Mouse (Mus musculus) small intestine, adult 2 months (tissue): ENCODE measurements around the gene Gm11541. TPM values are rescaled to one million over a fixed set of nuclear protein-coding genes. Genes with fewer than 3 reads are reported as not detected.
A peak's percentile ranks its signal among the peaks of the same experiment; 100 is the strongest.

Experiments
- H3K27ac ChIP-seq: fragments of 200-500 bp; 2 replicates; pipeline ENCODE4 v1.5.1; 2012; ENCODE audit warnings: low read depth, low read length, control low read depth, inconsistent platforms; ENCODE audit not compliant: insufficient read depth
- H3K27me3 ChIP-seq: fragments of 200-500 bp; 2 replicates; pipeline ENCODE4 v1.6.1; 2012; ENCODE audit warnings: mild to moderate bottlenecking, moderate library complexity, low read length, inconsistent platforms; ENCODE audit not compliant: control insufficient read depth, insufficient read depth
- H3K36me3 ChIP-seq: fragments of 200-500 bp; 2 replicates; pipeline ENCODE4 v1.6.1; 2012; ENCODE audit warnings: mild to moderate bottlenecking, low read length, control low read depth, inconsistent platforms; ENCODE audit not compliant: control insufficient read depth, insufficient read depth
- H3K4me1 ChIP-seq: fragments of 200-500 bp; 2 replicates; pipeline ENCODE4 v1.6.1; 2012; ENCODE audit warnings: low read length, inconsistent platforms, mixed read lengths; ENCODE audit not compliant: control insufficient read depth, insufficient read depth, insufficient read length
- H3K4me3 ChIP-seq: fragments of 200-500 bp; 2 replicates; pipeline ENCODE4 v1.5.1; 2012; ENCODE audit warnings: low read depth, mild to moderate bottlenecking, control low read depth, inconsistent platforms, low read length, moderate library complexity
- CTCF ChIP-seq: fragments of 200-500 bp; IDR thresholded peaks from 2 replicates; pipeline ENCODE4 v1.5.1; 2012; ENCODE audit warnings: low read depth, mild to moderate bottlenecking, control low read depth, inconsistent platforms, low read length, moderate library complexity, mixed read lengths; ENCODE audit not compliant: insufficient replicate concordance, insufficient read length; ENCODE audit errors: extremely low read depth
- POLR2A ChIP-seq: fragments of 200-500 bp; IDR thresholded peaks from 2 replicates; pipeline ENCODE4 v1.6.1; 2012; ENCODE audit warnings: low read depth, mild to moderate bottlenecking, control low read depth, inconsistent platforms, low read length, moderate library complexity
- WGBS: fragments of 180-500 bp; shearing (Covaris S2); methylation state at CpG from one replicate; pipeline ENCODE4 v1.1.7; 2018; 5-methylcytosine and 5-hydroxymethylcytosine counted together
- polyA plus RNA-seq: library from polyadenylated mRNA; depleted of rRNA; stranded (reverse); fragments of >200 nt; gene quantifications from 2 replicates; pipeline ENCODE4 v1.2.3, GENCODE M21; 2012

Gene Gm11541
- polyA plus RNA-seq, 1 experiment = not detected

DNA sequence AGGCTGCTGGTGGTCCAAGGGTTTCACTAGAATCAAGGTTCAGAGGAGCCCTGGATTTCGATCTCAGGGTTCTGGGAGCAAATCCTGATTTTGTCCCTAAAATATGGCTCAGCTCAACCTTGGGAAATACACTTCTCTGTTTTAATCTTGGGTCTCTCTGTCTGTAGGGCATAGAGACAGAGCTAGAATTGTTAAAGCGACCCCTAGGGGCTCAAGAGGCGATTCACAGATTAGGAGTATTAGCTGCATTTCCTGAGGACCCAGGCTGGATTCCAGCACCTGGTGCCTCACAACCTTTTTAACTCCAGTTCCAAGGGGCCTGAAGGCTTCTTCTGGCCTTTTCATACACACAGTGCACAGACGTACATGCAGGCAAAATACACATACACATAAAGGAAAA is 25.3 kb upstream of the Gm11541 start:
- 50% methylated on average over 4 of the region's 4 CpGs for WGBS

GRCm38 (mm10) chr11:94728545-94728944 is 24.2 kb upstream of the Gm11541 start:
- Histone ChIP-seq H3K36me3 (no peaks in the 10 kb centered on the region), H3K4me3 (no peak overlapping the region), H3K27me3 (no peaks in the 10 kb centered on the region), H3K27ac (no peak overlapping the region), H3K4me1 (peaks cover 2% of the 10 kb centered on the region; the same call in 1 of the 2 replicates)
- WGBS = 75% methylated on average over 3 of the region's 3 CpGs
- TF ChIP-seq CTCF (no peak), POLR2A (no peak)

More for the DNA sequence above, 25.3 kb upstream of the Gm11541 start:
- Histone ChIP-seq H3K27me3 (no peaks in the 10 kb centered on the region), H3K4me1 (peaks cover 2% of the 10 kb centered on the region; the same call in 1 of the 2 replicates), H3K27ac (no peak overlapping the region), H3K4me3 (no peak overlapping the region), H3K36me3 (no peaks in the 10 kb centered on the region)
- no peak for TF ChIP-seq POLR2A
- TF ChIP-seq CTCF = no peak

DNA sequence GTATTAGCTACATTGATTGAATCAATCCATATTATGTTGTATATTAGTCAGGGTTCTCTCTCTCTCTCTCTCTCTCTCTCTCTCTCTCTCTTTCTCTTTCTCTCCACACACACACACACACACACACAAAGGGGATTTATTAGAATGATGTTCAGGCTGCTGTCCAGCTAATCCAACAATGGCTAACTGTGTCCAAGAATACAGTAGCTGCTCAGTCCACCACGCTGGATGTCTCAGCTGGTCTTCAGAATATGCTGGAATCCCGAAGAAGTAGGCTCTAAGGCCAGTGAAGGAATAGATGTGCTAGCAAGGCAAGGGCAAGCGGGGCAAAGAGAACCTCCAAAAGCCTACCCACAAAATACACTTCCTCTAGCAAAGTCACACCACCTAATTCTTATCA is 23.0 kb upstream of the Gm11541 start:
- peaks cover 2% of the 10 kb centered on the region; the same call in 1 of the 2 replicates for H3K4me1 ChIP-seq
- no peak overlapping the region for H3K4me3 ChIP-seq
- no peaks in the 10 kb centered on the region for H3K36me3 ChIP-seq
- no peak overlapping the region for H3K27ac ChIP-seq
- H3K27me3 ChIP-seq = no peaks in the 10 kb centered on the region
- TF ChIP-seq POLR2A = no peak
- no peak for TF ChIP-seq CTCF
- WGBS = 87% methylated on average over 3 of the region's 3 CpGs

DNA sequence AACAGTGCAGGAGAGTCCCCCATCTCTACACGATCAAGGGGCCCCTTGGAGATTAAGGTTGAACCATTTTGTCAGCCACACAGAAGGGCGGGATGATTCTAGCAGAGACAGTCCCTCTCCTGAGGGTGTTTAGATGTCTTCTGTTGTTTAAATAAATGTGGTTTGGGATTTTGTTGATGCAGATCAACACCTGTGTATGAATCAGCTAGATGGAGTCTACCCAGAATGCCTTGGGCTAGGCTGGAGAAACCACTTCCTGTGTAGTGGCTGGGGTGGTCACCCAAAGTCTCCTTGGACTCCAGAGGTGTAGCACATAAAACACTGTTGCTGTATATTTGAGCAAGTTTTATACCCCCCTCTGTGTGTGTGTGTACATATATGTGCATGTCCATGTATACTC is 14.9 kb upstream of the Gm11541 start:
- H3K36me3 ChIP-seq = no peaks in the 10 kb centered on the region
- H3K4me3 ChIP-seq = no peak overlapping the region
- TF ChIP-seq CTCF = no peak
- TF ChIP-seq POLR2A = no peak
- H3K27ac ChIP-seq = no peak overlapping the region
- WGBS = 73% methylated on average over 2 of the region's 2 CpGs
- no peaks in the 10 kb centered on the region for H3K27me3 ChIP-seq
- peaks cover 9% of the 10 kb centered on the region; the same call in 1 of the 2 replicates for H3K4me1 ChIP-seq

DNA sequence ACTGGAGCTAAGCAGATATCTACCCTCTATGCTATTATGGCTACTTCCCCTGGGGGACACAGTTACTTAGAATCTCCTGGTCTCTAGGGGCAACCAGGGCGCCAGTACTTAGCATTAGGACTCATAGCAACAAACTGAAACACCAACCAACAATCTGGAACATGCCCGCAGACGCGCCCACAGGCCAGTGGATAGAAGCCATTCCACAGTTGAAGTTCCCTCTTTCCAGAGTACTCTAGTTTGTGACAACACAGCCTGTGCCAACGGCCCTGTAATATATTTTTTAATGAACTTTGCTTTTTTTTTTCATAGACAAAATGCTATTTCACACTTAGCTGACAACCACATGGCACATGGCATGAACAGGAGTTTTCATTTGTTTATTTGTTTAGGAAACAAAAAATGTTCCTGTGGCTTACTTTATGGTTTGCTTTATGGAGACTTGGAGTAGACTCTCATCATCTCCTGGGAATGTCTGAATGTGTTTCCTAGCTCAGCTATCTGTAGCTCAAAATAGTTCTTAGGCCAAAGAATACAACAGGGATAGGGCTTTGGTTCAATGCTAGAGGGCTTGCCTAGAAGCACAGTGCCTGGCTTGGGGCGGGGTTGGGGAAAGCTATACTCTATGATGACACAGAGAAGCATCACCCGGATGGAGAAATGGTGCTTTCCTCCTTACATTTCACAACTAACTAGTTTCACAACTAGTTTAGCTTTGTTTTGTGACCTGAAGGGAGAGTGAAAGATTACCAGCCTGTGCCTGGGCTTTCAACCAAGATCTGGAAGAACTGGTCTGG is 14.0 kb upstream of the Gm11541 start:
- no peaks in the 10 kb centered on the region for H3K27me3 ChIP-seq
- no peak for TF ChIP-seq POLR2A
- peaks cover 9% of the 10 kb centered on the region; the same call in 1 of the 2 replicates for H3K4me1 ChIP-seq
- WGBS = 85% methylated on average over 7 of the region's 7 CpGs
- no peaks in the 10 kb centered on the region for H3K36me3 ChIP-seq
- no peak overlapping the region for H3K4me3 ChIP-seq
- no peak overlapping the region for H3K27ac ChIP-seq

- Histone ChIP-seq H3K36me3 (no peaks in the 10 kb centered on the region), H3K4me3 (no peak overlapping the region), H3K27ac (no peak overlapping the region), H3K27me3 (no peaks in the 10 kb centered on the region), H3K4me1 (peaks cover 9% of the 10 kb centered on the region; the same call in 1 of the 2 replicates)
- TF ChIP-seq CTCF = no peak
- no peak for TF ChIP-seq POLR2A
- whole genome bisulfite sequencing = 28% methylated on average over 11 of the region's 11 CpGs
These were observed 12.9 kb upstream of the Gm11541 start for GRCm38 (mm10) chr11:94717239-94717638.

DNA sequence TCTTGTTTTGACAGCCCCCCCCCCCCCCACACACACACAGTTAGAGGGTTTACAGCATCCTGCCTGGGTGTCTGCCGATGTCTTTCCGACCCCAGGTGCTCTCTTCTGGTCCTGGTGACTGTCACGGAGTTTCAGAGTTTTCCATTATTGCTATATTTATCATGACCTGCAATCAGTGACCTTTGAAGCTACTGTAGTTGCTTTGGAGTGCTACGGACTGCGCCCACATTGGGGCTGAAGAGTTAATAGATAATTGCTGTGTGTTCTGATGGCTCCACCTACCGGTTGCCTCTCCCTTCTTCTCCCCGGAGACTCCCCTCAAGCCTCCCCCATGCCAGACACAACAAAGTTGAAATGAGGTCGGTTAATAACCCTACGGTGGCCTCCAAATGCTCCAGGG is 12.5 kb upstream of the Gm11541 start:
- no peak for TF ChIP-seq POLR2A
- peak; percentile 78; the same call in 1 of the 2 replicates for TF ChIP-seq CTCF
- no peak overlapping the region for H3K27ac ChIP-seq
- H3K27me3 ChIP-seq = no peaks in the 10 kb centered on the region
- H3K4me1 ChIP-seq = peaks cover 9% of the 10 kb centered on the region; the same call in 1 of the 2 replicates
- no peaks in the 10 kb centered on the region for H3K36me3 ChIP-seq
- no peak overlapping the region for H3K4me3 ChIP-seq
- WGBS = under 1% methylated on average over 9 of the region's 9 CpGs

GRCm38 (mm10) chr11:94715622-94716021 is 11.3 kb upstream of the Gm11541 start:
- 80% methylated on average over 5 of the region's 5 CpGs for WGBS
- Histone ChIP-seq H3K4me3 (no peak overlapping the region), H3K27me3 (no peaks in the 10 kb centered on the region), H3K4me1 (peaks cover 9% of the 10 kb centered on the region; the same call in 1 of the 2 replicates), H3K36me3 (no peaks in the 10 kb centered on the region), H3K27ac (no peak overlapping the region)
- no peak for TF ChIP-seq CTCF
- TF ChIP-seq POLR2A = no peak
